Mouse (Mus musculus) neural tube, embryonic 13.5 days (tissue): Measurements from ENCODE around the gene Zmpste24. TPM values are rescaled to one million over a fixed set of nuclear protein-coding genes. Genes with fewer than 3 reads are reported as not detected.
A peak's percentile ranks its signal among the peaks of the same experiment; 100 is the strongest.

Experiments
- ATAC-seq: fragments of 200-750 bp; cut with Nextera tagmentation; 2 replicates; pipeline ENCODE4 v1.8.0; 2017; ENCODE audit warnings: low read depth, mild to moderate bottlenecking, moderate TSS enrichment, moderate library complexity
- H3K27ac ChIP-seq: fragments of 300-500 bp; sonication (generic); replicated peaks from 2 replicates; pipeline ENCODE4 v1.5.1; 2015; ENCODE audit warnings: moderate library complexity, mild to moderate bottlenecking, inconsistent platforms
- H3K27me3 ChIP-seq: fragments of 300-500 bp; sonication (generic); 2 replicates; pipeline ENCODE4 v1.6.1; 2015; ENCODE audit warnings: mild to moderate bottlenecking, inconsistent platforms
- H3K36me3 ChIP-seq: fragments of 300-500 bp; sonication (generic); 2 replicates; pipeline ENCODE4 v1.6.1; 2015; ENCODE audit warnings: mild to moderate bottlenecking, inconsistent platforms
- H3K4me1 ChIP-seq: fragments of 300-500 bp; sonication (generic); replicated peaks from 2 replicates; pipeline ENCODE4 v1.6.1; 2015; ENCODE audit warnings: inconsistent platforms
- H3K4me2 ChIP-seq: fragments of 300-500 bp; sonication (generic); 2 replicates; pipeline ENCODE4 v1.6.1; 2015; ENCODE audit warnings: inconsistent platforms, mild to moderate bottlenecking, moderate library complexity
- H3K4me3 ChIP-seq: fragments of 300-500 bp; sonication (generic); 2 replicates; pipeline ENCODE4 v1.5.1; 2015; ENCODE audit warnings: mild to moderate bottlenecking, inconsistent platforms
- H3K9ac ChIP-seq: fragments of 300-500 bp; sonication (generic); 2 replicates; pipeline ENCODE4 v1.6.1; 2015; ENCODE audit warnings: moderate library complexity, mild to moderate bottlenecking, inconsistent platforms
- H3K9me3 ChIP-seq: fragments of 300-500 bp; sonication (generic); 2 replicates; pipeline ENCODE4 v1.6.1; 2016; ENCODE audit warnings: inconsistent platforms
- WGBS: fragments of 180-500 bp; shearing (Covaris S2); methylation state at CpG from one replicate; pipeline ENCODE4 v1.1.7; 2015; 5-methylcytosine and 5-hydroxymethylcytosine counted together
- polyA plus RNA-seq: library from polyadenylated mRNA; unstranded; fragments of >200 nt; fragmentation: Nextera tagmentation; extraction: Ambion mirVana; gene quantifications from 2 replicates; pipeline ENCODE4 v1.2.1, GENCODE M21; 2015

Gene Zmpste24
- polyA plus RNA-seq, 1 experiment from 2014 or later, result 28.3 TPM

DNA sequence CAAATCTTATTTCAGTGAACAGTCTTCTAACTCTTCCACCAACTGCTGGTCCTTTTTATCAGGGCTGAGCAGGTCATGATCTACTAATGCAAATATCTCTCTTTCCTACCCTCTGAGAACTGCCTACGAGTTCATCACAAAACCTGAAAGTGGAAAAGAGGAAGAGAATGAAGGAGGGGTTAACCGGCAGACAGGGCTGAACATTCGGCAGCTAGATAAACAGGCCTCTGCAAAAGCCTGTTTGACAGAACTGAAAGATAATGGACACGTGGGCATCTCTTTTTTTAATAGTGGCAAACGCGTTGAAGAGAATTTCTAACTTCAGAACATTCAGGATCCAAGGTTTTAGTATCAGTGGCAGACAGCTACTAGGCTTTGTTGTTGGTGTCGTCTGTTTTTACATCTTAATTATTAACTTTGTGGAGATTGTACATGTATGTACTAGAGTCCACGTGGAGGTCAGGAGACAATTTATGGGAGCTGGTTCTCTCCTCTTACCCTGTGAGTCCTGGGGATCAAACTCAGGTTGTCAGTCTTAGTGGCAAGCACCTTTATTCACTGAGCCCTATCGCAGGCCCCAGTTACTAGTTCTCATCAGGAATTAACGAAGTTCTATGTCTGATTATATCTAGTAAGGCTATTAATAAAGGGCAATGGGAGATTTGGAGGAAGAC is 83.3 kb downstream of the Zmpste24 start:
- Histone ChIP-seq H3K36me3 (no peaks in the 10 kb centered on the region), H3K4me3 (peak overlapping the region; percentile 98), H3K9ac (peak overlapping the region; percentile 26; the same call in 1 of the 2 replicates), H3K4me2 (peak overlapping the region; percentile 89), H3K27ac (no peak overlapping the region), H3K9me3 (no peaks in the 10 kb centered on the region), H3K27me3 (no peaks in the 10 kb centered on the region), H3K4me1 (peaks cover 57% of the 10 kb centered on the region)
- 81% methylated on average over 10 of the region's 10 CpGs for WGBS
- no peak for ATAC-seq

DNA sequence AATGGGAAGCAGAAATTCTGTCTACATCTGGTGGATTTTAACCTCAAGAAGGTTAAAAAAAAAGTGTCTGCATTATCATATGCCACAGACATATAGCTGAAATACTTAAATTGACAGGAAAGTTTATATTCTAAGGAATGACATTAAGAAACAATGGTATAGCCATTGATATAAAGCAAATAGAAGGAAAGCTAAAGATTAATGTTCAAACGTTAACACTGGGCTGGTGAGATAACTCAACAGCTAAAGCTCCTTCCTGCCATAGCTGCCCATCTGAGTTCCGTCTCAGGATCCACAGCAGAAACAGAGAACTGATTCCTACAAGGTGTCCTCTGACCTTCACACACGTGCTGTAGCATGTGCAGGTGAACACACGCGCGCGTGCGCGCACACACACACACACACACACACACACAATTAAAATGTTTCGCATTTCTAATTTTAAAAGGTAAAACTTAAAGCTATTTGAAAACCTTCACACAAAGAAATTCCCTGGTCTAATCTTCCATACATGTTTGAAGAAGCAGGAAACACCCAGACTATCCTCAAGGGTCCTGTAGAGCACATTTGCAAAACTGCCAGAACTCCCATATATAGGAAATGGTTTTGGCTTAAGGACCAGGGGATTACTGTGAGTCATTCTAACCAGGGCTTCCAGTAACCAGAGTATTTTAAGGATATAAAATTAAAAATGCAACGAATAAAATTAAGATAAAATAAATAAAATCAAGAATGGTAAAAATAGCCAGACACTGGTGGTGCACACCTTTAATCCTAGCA is 87.1 kb downstream of the Zmpste24 start:
- Histone ChIP-seq H3K4me3 (no peak overlapping the region), H3K9ac (no peak overlapping the region), H3K4me1 (peaks cover 63% of the 10 kb centered on the region), H3K27me3 (no peaks in the 10 kb centered on the region), H3K27ac (no peak overlapping the region), H3K9me3 (no peaks in the 10 kb centered on the region), H3K36me3 (no peaks in the 10 kb centered on the region), H3K4me2 (no peak overlapping the region)
- 85% methylated on average over 11 of the region's 11 CpGs for WGBS
- no peak for ATAC-seq

Other genes starting within 250 kb of the Zmpste24 start
- 16.1 and 18.8 TPM in 2 replicates for gene Rims3, start 243.4 kb downstream of the Zmpste24 start, polyA plus RNA-seq
- gene Exo5, start 173.2 kb downstream of the Zmpste24 start, polyA plus RNA-seq, result 36.1 and 38.8 TPM in 2 replicates
- 7.9 and 8.3 TPM in 2 replicates for gene Zfp69, start 146.5 kb downstream of the Zmpste24 start, polyA plus RNA-seq
- gene Smap2, start 81.0 kb downstream of the Zmpste24 start, polyA plus RNA-seq, result 42.0 and 42.4 TPM in 2 replicates
- 17.7 and 24.4 TPM in 2 replicates for gene Col9a2, start 58.9 kb downstream of the Zmpste24 start, polyA plus RNA-seq
- not detected in 2 replicates for gene Tmco2, start 11.0 kb upstream of the Zmpste24 start, polyA plus RNA-seq
- gene Rlf, start 116.8 kb upstream of the Zmpste24 start, polyA plus RNA-seq, result 25.6 and 29.9 TPM in 2 replicates
- gene Gm12888, start 226.7 kb upstream of the Zmpste24 start, polyA plus RNA-seq, result not detected in 2 replicates